Mouse (Mus musculus): ENCODE results near the gene Cd80.

DNA sequence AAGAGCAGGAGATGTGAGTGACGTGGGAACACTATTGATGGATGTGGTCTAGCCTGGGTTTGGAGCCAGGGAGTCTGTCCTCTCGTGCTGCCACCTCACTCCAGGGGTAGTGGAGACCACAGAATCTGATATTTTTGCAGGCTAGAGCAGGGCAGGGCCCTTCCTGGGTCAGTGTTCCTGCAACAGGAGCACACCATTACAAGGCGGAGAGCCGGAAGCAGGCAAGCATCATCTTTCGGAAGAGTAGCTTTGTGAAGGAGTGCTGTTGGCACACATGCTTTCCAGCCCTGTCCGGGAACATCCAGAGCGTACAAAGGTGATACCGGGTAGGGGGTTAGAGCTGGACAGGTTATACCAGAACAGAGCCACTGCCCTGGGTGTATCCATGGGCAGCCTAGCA lies 21.8 kb upstream of the Cd80 start:
- no peak for TF ChIP-seq GATA1 (IDR thresholded peaks at IDR 0.05; ENCODE audit: low read length)
- TF ChIP-seq TAL1 (IDR thresholded peaks at IDR 0.05; ENCODE audit: low read length) = no peak

All from erythroblast, embryonic 14.5 days (primary cell).